In the genomic region with DNA sequence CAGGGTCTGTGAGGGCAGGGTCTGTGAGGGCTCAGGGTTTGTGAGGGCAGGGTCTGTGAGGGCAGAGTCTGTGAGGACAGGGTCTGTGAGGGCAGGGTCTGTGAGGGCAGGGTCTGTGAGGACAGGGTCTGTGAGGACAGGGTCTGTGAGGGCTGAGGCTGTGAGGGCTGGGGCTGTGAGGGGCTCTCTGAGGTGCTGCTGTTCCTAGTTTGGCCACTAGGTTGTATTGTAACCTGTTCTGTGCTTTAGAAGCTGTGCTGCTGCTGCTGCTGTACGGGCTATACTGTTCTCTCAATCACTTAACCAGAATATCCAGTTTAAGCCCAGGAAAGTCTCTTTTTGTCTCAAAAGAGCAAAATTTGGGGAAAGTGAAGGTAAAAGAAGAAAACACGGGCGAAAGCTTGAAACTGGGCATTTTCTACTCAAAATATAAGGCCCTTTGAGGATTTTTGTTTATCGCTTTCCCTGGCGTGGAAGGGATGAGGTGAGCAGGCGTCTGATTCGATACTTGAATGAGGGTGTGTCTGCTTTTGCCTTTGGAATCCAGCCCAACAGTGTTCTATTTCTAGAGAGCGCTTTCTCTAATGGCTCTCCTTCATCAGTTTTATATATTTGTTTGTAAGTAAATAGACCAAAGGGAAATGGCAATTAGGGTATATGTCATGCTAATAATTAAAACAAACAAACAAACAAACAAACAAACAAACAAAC, we compare ENCODE assay signal across 8 mouse cellular contexts.
DNase-seq lines count a peak whose midpoint lies in the region; ATAC-seq and TF ChIP-seq lines count a peak whose summit lies in the region.

No protein-coding gene starts in this region.

- H3K4me3 ChIP-seq in ES-Bruce4 (ENCODE audit: low read depth, low read length) = peak overlapping the region; percentile 11; the same call in 1 of the 2 replicates
- H3K4me3 ChIP-seq in embryonic facial prominence, embryonic 11.5 days (ENCODE audit: low read depth, low read length) = no peak overlapping the region
- no peak overlapping the region for H3K4me3 ChIP-seq in hindbrain, embryonic 13.5 days

- no peak overlapping the region for H3K4me2 ChIP-seq in embryonic facial prominence, embryonic 11.5 days (ENCODE audit: low read depth, low read length)
- H3K4me2 ChIP-seq in hindbrain, embryonic 13.5 days = 0 out of 2 replicates have a peak overlapping the region, but pooled peaks have one; percentile 16

- no peaks in the 10 kb centered on the region for H3K27me3 ChIP-seq in ES-Bruce4 (ENCODE audit: control insufficient read depth, insufficient read depth, low read length, poor library complexity, severe bottlenecking)
- H3K27me3 ChIP-seq in embryonic facial prominence, embryonic 11.5 days (ENCODE audit: control insufficient read depth, insufficient read depth, low read length) = no peaks in the 10 kb centered on the region
- no peaks in the 10 kb centered on the region for H3K27me3 ChIP-seq in hindbrain, embryonic 13.5 days

- no peak for TF ChIP-seq POLR2A in ES-Bruce4 (IDR thresholded peaks at IDR 0.05; ENCODE audit: insufficient read depth, low read length)

- no peaks in the 10 kb centered on the region for H3K4me1 ChIP-seq in ES-Bruce4 (ENCODE audit: control insufficient read depth, insufficient read depth, low read length)
- no peaks in the 10 kb centered on the region for H3K4me1 ChIP-seq in embryonic facial prominence, embryonic 11.5 days (ENCODE audit: control insufficient read depth, insufficient read depth, low read length)
- 0 out of 2 replicates have a peak, but pooled peaks cover 9% of the 10 kb centered on the region for H3K4me1 ChIP-seq in hindbrain, embryonic 13.5 days (replicated peaks)

- H3K27ac ChIP-seq in ES-Bruce4 (ENCODE audit: insufficient read depth, low read length) = no peak overlapping the region
- H3K27ac ChIP-seq in embryonic facial prominence, embryonic 11.5 days (replicated peaks; ENCODE audit: low read depth, low read length) = no peak overlapping the region
- H3K27ac ChIP-seq in hindbrain, embryonic 13.5 days = no peak overlapping the region

- 36% methylated on average over 8 of the region's 8 CpGs for WGBS in embryonic facial prominence, embryonic 11.5 days
- 39% methylated on average over 8 of the region's 8 CpGs for WGBS in hindbrain, embryonic 13.5 days

- peak; percentile 58 for DNase-seq in CD4-positive, CD25-positive, alpha-beta regulatory T cell, adult 2 months (ENCODE audit: low read depth, low spot score)
- peak; percentile 86 for DNase-seq in embryonic facial prominence, embryonic 11.5 days (ENCODE audit: low spot score)
- DNase-seq in lung, postnatal 36 days = peak; percentile 50
- peak; percentile 47 for DNase-seq in testis, postnatal 10 days (ENCODE audit: low spot score)
- no peak for DNase-seq in gastrocnemius, adult 18-20 months (ENCODE audit: low spot score)

- H3K36me3 ChIP-seq in ES-Bruce4 (ENCODE audit: control insufficient read depth, insufficient read depth, low read length, poor library complexity, severe bottlenecking) = no peaks in the 10 kb centered on the region
- H3K36me3 ChIP-seq in embryonic facial prominence, embryonic 11.5 days (replicated peaks; ENCODE audit: control insufficient read depth, insufficient read depth, low read depth, low read length) = no peaks in the 10 kb centered on the region
- H3K36me3 ChIP-seq in hindbrain, embryonic 13.5 days = no peaks in the 10 kb centered on the region

- ATAC-seq in CD4-positive, CD25-positive, alpha-beta regulatory T cell, adult 4 months = no peak
- peak; percentile 82; the same call in 1 of the 2 replicates for ATAC-seq in embryonic facial prominence, embryonic 11.5 days (replicated peaks; ENCODE audit: insufficient number of reproducible peaks, low FRiP score, low TSS enrichment, low read depth)
- peak; percentile 88 for ATAC-seq in hindbrain, embryonic 13.5 days (ENCODE audit: low FRiP score)

- H3K9ac ChIP-seq in ES-Bruce4 (ENCODE audit: low read depth, poor library complexity, severe bottlenecking) = 0 out of 2 replicates have a peak overlapping the region, but pooled peaks have one; percentile 22
- H3K9ac ChIP-seq in embryonic facial prominence, embryonic 11.5 days (replicated peaks; ENCODE audit: low read length) = no peak overlapping the region
- no peak overlapping the region for H3K9ac ChIP-seq in hindbrain, embryonic 13.5 days

- TF ChIP-seq CTCF in ES-Bruce4 (IDR thresholded peaks at IDR 0.05; ENCODE audit: low read depth, low read length) = peak; percentile 45

- TF ChIP-seq EP300 in ES-Bruce4 (IDR thresholded peaks at IDR 0.05; ENCODE audit: insufficient read depth, low read depth, low read length) = no peak

- no peaks in the 10 kb centered on the region for H3K9me3 ChIP-seq in ES-Bruce4 (replicated peaks; ENCODE audit: control insufficient read depth, insufficient read depth, low read length, poor library complexity, severe bottlenecking)
- H3K9me3 ChIP-seq in embryonic facial prominence, embryonic 11.5 days (replicated peaks; ENCODE audit: control insufficient read depth, low read length) = no peaks in the 10 kb centered on the region
- H3K9me3 ChIP-seq in hindbrain, embryonic 13.5 days = no peaks in the 10 kb centered on the region
